Mouse (Mus musculus): ENCODE measurements at regions not wholly inside any gene's neighbourhood (a gene's known extent, or its start where the extent isn't known, plus 50 kb on each side); places are given as distances from the start of the nearest gene placed in this dataset.

DNA sequence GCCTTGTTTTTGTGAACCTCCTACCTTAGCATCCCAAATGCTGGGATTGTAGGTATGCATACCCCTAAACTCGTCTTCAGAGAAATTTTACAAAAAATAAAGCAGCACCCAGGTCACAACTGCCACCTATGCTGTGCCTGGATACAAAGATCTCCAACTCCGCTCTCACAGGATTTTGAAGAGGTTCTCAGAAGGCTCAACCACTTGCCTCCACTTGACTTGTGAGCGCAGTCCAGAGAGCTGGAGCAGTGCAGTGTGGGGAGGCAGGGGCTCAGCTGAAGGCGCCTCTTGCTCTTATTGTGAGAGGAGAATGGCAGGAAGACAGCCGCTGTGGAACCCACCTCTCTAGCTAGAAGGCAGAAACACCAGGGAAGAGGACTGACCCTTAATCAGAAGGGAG is 182.9 kb downstream of the Rap2a start:
- no peak for DNase-seq

DNA sequence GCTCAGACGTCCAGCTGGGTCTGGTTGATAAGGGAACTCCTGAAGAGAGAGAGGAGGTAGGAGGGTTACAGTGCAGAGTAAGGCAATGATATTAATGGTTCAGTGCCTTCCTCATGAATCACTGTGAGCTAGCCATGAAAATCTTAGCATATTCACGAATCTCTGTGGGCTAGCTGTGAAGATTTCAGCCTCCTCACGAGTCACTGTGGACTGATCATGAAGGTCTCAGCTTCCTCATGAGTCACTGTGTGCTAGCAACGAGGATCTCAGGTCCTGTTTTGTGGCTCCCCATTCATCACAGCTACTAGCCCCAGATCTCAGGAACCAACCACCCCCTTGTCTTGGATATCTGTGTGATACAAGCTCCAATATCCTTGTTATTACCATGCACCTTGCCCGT is 191.4 kb downstream of the Rap2a start:
- no peak for DNase-seq

DNA sequence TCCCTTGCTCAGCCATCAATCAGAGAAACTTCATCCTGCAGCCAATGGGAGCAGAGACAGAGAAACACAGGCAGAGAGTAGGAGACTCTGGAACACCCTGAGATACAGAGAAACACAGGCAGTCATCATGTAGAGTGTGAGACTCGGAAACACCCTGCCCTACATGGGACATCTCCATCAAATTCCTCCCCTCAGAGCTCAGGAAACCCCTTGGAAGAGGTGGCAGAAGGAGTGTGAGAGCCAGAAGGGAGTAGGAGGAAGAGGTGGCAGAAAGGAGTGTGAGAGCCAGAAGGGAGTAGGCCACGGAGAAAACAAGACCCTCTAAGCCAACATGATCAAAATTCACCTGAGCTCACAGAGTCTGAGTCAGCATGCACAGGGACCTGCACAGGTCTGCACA is 197.5 kb downstream of the Rap2a start:
- DNase-seq = no peak

DNA sequence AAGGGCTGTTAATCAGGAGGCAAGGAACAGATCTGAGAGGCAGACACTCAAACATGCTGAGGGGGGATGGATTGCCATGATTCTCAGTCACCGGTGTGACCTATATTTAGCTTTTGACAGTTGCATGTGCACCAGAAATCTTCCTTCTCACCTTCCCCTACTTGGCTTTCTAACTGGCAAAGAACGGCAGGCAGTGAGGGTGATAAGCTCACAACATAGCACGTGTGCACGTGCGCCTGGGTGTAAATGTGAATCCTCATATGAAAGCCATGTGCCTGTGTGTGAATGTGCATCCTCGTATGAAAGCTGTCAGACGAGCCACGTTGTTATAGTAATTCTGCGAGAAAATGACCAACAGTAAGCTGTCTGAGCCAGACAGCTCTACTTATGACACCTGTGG is 200.3 kb downstream of the Rap2a start:
- no peak for DNase-seq

DNA sequence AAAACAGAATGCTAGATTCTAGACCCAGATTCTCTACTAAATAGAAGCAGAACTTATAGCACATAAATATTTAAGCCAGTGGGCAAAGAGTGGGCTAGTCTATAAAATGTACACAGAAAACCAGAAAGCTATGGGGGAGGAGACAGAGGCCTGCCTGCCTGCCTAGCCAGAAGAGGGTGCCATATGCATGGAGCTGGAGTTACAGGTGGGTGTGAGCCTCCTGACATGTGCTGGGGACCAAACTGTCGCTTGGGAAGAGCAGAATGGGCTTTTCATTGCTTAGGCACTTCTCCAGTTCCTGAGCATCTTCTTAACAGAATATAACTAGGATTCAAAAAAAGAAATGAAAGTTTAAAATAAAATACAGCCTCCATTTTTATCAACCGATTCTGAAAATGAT is 200.8 kb downstream of the Rap2a start:
- no peak for DNase-seq

DNA sequence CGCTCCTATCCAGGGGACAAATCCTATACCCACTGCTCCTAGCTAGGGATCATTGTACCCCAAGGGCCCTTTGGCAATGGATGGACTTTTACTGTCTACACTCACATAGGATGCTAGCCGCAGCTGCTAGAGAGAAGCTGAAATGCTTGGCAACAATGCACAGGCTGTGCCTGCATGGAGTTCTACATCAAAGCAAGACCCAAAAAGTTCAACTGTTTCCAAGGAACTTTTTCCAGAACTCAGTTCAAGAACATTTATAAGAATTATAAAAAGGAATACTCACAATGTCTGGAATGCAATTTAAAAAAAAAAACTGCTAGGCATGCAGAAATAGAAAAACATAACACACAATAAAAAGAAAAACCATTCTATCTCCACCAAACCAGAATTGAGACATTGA is 202.0 kb downstream of the Rap2a start:
- no peak for DNase-seq

DNA sequence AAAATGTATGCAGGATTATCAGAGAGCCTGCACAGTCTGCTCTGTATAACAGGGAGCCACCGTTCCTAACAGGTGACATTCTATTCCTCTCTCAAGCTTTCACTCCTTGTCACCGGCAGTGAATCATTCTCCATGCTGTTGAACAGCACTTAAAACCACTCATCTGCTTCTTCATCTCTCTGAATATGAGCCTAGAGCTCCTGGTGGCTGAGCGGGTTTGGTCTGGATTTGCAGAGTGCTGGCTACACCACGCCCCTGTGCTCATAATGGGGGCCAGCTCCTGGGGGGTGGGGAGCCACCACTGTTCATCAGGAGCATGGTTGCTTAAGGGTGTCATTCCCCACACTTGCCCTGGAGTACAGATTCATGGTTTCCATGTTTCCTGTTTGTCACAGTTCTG is 207.0 kb downstream of the Rap2a start:
- DNase-seq = no peak

DNA sequence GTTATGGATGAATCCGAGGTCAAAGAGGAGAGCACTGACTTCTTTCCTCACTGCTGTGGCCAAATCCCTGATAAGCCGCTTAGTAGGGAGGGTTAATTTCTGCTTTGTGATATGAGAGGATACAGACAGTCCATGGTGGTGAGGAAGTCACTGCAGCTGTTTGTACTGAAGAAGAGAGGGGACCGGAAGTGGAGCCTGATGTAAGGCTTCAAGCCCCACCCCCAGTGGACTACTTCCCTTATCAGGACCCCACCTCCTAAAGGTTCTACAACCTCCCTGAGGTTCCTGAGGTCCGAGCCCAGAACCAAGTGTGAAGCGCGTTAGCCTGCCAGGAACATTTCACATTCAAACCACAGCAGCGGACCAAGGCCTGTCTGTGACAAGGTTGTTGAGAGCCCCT is 207.6 kb downstream of the Rap2a start:
- no peak for DNase-seq

DNA sequence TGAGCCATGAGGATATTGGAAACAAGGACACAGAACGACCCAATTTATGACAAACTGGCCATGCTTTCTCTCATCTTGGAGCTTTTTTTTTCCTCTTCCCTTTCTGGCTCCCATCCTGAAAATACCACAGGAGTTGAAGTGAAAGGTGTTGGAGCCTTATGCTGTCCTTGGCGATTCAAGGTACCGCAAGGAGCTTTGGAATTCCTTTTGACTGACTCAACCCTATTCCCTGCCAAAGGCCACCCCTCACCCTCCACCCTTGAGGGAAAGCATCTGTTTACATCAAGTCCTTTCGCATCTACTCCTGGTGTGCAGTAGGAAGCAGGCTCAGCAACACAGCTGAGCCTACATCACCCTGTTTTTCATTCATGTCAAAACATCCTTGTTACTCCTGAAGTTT is 208.5 kb downstream of the Rap2a start:
- peak; percentile 62 for DNase-seq

DNA sequence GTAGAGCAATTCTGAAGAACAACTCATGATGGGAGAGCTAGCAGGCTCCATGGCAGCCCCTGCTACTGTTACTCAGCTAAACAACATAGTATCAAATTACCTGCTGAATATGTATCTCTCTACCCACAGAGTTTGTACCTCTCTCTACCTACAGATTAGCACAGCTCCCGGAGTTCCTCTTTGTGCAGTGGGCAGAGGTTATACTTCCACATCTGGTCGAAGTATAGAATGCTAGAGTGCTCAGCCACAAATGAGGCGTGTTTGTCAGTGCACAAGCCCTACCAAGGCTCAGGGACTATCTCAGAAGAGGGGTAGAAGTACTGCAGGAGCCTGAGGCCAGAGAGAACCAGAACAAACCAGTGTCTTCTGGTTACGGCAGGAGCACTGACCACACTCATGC is 211.6 kb upstream of the Ipo5 start:
- no peak for DNase-seq

DNA sequence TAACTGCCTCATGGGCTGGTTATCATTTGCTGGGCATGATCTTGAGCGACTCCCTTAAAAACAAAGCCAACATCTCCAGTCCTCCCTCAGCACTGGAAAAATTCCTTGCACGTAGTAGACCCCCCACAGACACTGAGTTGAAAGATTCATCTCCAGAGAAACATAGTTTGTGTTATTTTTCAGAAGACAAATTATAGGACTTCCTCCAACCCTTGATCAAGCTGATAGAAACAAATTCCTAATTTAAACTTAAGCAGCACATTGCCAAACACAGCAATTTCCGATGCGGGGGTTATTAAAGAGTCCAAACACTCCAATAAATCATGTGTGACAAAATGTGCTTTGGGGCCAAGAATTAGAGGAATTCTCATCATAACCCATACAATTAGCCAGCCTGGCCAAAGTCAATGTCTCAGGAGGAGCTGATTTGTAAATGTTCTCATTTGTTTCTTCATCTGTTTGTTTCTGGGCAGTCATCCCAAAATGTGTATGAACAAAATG is 205.7 kb upstream of the Ipo5 start:
- peak; percentile 13 for DNase-seq

DNA sequence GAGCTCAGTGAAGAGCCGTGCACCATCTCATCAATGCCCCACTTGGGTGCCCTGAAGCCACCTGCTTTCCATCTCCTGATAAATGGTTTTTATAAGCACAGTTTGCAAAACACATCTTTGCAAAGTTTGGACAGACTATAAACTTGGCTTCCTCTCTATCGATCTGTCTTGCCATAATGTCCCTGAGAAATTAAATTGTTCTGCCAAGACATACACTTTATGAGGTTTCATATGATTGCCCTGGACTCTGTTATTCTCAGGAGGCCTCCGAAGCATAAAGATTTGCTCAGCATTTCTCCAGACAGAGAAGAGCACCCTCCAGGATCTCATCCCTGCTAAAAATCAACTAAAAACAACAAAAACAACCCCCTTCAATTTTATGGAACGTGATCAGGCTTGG is 200.2 kb upstream of the Ipo5 start:
- DNase-seq = no peak

DNA sequence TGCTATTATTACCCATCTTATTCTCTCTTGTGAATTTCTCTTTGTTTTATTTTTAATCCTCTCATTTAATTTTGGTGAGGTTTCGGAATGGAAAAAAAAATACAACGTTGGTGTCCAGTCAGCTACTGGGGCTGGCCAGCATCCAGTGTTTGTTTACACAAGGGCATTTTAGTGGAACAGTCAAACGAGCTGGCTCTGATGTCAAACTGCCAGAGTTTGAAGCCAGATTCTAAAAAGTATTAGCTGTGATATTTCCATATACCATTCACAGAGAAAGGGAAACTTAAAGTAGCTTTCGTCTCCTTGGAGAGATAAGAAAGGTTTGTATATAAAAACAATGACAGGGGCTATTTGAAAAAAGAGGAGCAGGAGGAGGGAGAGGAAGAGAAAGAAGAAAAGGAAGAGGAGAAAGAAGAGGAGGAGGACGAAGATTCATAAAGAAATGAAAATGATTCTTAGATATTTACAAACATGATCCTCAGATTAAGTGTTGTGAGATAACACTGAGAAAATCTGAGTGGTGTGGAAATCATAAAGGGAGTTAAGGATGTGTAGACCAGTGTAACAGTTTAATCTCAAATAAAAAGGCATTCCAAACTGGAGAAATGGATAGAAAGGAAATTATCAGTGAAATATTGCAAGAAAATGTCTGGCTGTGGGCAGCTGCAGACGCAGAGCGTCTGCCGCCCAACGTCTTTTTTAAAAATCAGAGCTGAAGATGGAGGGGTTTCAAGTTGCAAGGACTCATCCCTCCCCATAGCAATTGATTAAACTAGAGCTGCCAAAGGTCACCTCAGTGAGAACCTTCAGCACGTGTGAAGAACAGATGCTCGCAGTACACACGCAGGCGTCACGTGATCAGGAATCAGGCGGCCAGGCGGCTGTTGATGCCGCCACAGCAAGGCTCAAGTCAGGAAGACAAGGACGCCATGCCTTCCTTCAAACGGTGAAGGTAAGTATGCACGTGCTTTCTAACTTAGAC is 190.3 kb upstream of the Ipo5 start:
- peak; percentile 39 for DNase-seq

DNA sequence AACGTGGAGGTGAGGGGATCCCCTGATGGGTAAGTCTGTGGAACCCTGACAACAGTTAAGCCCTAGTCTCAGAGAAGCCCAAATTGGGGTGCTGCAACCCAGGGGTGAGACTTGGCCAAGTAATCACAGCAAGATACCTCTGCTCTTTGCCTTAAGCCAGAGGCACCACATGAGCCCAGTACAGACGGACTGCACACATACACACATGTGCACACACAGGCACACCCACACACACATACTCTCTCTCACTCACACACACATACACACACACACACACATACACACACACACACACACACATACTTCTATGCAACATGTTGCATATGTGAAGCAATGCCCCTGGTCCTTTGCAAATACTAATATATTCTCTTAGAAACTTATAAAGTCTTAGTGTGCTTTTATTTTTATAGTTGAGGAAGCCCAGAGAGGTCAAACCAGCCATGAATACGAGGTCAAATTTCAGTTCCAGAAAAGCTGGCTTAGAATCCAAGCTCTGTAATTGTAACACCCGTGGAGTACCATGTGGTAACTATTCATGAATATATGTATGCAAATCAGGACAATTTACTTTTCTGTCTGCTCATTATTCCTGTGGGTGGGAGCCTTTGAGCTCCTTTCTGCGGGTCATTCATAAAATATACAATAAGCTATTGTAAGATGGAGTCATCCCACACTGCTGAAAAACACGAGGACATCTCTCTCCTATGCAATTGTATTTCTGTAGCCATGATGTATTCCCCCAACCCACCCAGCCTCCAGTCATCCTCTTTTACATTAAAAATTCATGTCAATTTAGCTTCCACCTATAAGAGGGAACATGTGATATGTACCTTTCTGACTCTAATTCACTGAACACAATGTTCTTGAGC is 189.2 kb upstream of the Ipo5 start:
- no peak for DNase-seq

DNA sequence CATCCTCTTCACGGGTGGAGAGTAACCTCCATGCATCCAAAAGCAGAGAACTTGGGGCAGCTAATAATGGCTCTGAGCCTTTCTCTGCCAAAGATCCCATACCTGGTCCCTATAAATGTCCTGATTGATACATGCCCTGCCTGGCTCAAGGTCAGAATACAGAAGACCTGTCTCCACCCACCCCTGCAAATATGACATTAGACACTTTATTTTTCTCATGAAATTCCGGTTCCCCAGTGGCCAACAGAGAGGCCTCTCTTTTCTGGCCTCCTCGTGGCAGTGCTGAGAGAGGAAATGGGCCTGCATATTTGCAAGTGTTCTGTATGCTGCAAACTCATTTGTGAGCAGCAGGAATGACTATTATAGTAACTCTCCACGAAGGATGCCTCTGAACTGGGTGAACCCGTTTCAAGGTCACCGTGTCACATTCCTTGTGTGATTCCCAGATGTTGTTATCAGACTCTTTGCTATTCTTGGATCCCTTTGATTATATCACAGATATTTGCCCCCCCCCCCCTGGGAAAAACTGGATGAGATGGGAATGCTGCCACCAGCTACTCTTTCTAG is 188.4 kb upstream of the Ipo5 start:
- DNase-seq = no peak

DNA sequence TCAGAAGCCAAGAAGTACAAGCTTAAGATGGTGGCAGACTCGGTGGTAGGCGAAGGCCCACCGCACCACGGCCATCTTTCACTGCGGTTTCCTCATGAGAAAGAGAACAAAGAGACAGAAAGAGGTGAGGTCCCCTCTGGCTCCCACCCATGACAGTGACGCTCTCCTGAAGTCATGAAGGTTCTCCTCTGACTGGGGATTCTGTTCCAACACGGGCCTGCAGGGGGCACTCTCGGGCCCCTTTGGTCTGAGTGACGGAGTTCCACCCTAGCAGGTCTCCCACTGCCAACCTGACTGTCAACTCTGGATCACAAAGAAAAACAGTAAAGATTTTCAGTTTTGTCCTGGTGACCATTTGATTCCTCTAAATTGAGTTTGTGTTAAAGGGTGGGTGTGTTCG is 182.9 kb upstream of the Ipo5 start:
- DNase-seq = no peak

DNA sequence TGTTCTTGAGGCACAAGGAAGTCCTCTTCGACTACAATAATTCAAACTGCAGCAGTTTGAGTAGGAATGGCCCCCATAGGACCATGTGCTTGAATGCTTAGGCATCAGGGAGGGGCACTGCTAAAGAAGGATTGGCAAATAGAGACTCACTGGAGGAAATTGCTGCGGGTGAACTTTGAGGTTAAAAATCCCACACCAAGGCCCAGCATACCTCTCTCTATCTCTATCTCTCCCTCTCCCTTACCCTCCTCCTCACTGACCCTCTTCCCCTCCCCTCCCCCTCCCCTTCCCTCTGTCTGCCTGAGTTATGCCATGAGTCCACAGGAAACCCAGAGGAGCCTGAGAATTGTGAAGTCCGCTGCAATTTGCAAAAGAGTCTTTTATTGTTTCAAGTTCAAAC is 180.8 kb upstream of the Ipo5 start:
- DNase-seq = no peak

DNA sequence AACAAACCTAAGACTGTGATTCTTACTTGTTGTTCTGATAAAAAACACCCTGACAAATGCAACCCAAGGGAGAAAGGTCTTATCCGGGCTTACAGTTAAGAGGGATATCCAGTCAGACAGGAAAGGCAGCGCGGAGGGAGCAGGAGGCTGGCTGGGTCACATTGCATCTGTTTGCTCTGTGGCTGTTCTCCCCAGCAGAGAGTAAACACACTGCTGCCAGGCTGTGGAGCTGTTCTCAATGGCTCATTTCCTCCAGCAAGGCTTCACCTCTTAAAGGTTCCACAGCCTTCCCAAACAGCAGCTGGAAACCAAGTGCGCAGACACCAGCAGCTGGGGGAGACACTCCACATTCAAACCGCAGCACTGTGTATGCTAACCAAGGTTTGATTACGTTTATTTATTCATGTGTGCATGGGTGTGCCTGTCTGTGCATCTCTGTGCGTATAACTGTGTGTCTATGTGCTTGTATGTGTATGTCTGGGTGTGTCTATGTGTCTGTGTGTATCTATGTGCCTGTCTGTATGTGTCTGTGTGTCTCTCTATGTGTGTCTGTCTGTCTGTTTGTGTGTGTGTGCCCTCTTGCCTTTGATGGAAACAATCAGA is 179.2 kb upstream of the Ipo5 start:
- no peak for DNase-seq

DNA sequence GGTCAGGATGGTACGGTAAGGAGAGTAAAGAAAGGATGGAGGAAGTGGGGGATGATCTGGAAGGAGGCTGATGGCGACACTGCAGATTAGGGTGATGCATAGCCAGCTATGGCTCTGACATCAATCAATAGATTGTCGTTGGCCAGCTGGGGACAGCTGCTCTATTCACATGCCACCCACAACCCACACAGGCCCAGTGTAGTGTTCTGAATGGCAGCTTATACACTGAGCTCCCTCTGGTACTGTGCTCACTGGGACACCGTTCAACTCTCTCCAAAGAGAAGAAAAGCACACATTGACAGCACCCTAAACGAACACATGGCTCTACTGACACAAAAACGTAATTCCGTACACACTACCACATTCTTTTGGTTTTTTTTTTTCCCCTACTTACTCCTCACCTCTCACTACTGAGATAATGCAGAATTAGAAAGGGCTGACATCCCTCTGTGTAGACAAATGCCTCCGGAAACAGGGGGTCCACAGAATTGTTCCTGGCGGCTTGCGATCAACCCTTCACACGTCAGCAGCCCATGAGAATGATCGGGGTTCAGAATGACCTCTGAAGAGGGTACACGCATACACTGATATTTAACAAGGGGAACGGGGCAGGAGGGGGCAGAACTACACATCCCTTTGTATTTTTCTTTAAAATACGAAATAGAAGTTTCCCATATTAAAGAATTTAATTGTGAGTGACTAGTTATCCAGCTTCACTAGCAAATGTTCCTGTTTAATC is 178.5 kb upstream of the Ipo5 start:
- DNase-seq = no peak

DNA sequence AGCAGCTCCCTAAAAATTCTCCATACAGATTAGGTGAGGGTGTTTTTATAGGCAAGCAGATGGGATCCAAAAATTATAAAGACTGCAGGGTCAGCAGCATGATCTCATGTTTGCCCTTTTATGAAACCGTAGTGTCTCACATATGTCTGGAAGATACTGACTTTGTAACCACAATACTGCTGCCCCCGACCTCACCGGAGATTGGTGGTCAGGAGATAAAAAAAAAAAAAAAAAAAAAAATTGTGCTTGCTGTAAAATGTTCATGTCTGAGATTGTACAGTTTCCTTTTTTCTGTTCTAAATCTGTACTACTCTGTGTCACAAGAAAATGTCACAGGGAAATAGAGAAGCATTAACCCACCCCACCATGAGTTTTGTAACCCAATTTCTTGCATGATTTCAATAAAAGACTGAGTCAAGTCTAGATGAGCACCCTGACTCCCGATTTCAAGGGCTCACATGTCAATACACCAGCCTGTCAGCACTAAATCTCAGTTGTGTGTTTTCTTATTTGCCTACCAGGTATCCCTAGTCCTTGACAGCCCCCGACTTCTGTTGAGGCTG is 169.5 kb upstream of the Ipo5 start:
- DNase-seq = no peak

DNA sequence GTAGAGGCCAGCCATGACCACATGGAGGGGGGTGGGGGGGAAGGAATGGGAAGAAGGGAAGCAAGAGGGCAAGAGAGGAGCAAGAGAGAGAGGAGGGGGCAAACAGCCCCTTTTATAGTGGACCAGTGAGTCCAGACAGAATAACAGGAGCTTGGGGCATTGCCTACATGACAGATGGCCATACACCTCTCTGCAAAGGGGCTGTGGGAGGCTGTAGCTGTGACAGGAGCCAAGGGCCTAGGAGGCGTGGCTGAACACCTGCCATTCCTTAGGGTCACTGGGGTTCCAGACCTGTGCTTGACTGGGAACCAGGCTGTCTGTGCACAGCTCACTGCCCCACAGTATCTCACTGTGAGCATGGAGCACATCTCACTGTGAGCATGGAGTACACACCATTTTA is 157.0 kb upstream of the Ipo5 start:
- no peak for DNase-seq

Measured in adrenal gland, adult 2 months (tissue).